Mouse (Mus musculus) lung, adult 2 months (tissue): ENCODE data around the gene Unc45b.

Experiments
- CTCF ChIP-seq: fragments of 200-500 bp; IDR thresholded peaks from 2 replicates; pipeline ENCODE4 v1.5.1; 2011; ENCODE audit warnings: mild to moderate bottlenecking, low read length, control low read depth; ENCODE audit not compliant: insufficient read depth
- POLR2A ChIP-seq: fragments of 200-500 bp; IDR thresholded peaks from 2 replicates; pipeline ENCODE4 v1.6.1; 2011; ENCODE audit warnings: low read depth, mild to moderate bottlenecking, control low read depth, low read length, borderline replicate concordance; ENCODE audit errors: extremely low read depth

- TF ChIP-seq CTCF (no peak), POLR2A (no peak)
Observed at GRCm38 (mm10) chr11:82933186-82933585, 22.8 kb downstream of the Unc45b start.
